Mouse (Mus musculus) bone marrow macrophage, adult 2 months (primary cell): Measurements from ENCODE around the gene Gm45623.

Experiments used
- CTCF ChIP-seq: IDR thresholded peaks from 2 replicates; pipeline ENCODE4 v1.5.1; 2012; ENCODE audit warnings: low read depth, mild to moderate bottlenecking, low read length, moderate library complexity
- POLR2A ChIP-seq: IDR thresholded peaks from 2 replicates; pipeline ENCODE4 v1.6.1; 2012; ENCODE audit warnings: mild to moderate bottlenecking, low read depth, low read length, borderline replicate concordance

GRCm38 (mm10) chr13:56729046-56729445 is 24.6 kb downstream of the Gm45623 start:
- TF ChIP-seq POLR2A (no peak), CTCF (no peak)
